Mouse (Mus musculus) olfactory bulb, adult 2 months (tissue): ENCODE results near the gene Anks1b.

Experiments used
- CTCF ChIP-seq: fragments of 200-500 bp; IDR thresholded peaks from 2 replicates; pipeline ENCODE4 v1.5.1; 2012; ENCODE audit warnings: low read depth, mild to moderate bottlenecking, low read length, moderate library complexity; ENCODE audit not compliant: insufficient read depth
- POLR2A ChIP-seq: fragments of 200-500 bp; IDR thresholded peaks from 2 replicates; pipeline ENCODE4 v1.6.1; 2012; ENCODE audit warnings: mild to moderate bottlenecking, low read depth, low read length, moderate library complexity; ENCODE audit not compliant: insufficient read depth

DNA sequence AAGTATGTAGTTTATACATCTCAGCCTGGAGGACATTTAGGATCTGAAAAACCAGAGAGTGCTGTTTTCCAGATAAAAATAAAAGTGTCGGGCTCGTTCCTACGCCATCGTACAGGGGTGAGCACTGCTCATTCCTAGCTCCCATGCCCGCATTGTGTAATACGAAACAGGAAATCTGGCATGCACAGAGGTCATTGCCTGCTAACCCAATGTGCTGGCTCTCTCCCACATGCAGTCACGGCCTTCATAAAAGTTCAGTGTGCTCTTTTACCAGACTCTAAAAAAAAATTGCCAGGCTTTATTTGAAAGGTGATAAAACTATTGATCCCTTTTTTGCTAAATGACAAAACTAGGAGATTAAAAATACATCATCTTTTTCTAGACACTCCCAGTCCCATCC, 689.6 kb downstream of the Anks1b start:
- TF ChIP-seq POLR2A = no peak
- TF ChIP-seq CTCF = no peak
